Mouse (Mus musculus) thymus, postnatal 14 days (tissue): ENCODE results near the gene Hmx2.
A peak's percentile ranks its signal among the peaks of the same experiment; 100 is the strongest.

ENCODE experiments used
- DNase-seq: peaks from one replicate; pipeline ENCODE4 v3.0.0; 2021

The Hmx2 gene

GRCm38 (mm10) chr7:131556541-131557271 lies 8.1 kb downstream of the Hmx2 start:
- DNase-seq = no peak

GRCm38 (mm10) chr7:131557751-131558150 lies 9.2 kb downstream of the Hmx2 start:
- no peak for DNase-seq

GRCm38 (mm10) chr7:131559986-131560696 lies 11.6 kb downstream of the Hmx2 start, which contains the start of gene Bub3:
Bub3 (plus strand) TSS chr7:131560222.
- peak; percentile 91 for DNase-seq

DNA sequence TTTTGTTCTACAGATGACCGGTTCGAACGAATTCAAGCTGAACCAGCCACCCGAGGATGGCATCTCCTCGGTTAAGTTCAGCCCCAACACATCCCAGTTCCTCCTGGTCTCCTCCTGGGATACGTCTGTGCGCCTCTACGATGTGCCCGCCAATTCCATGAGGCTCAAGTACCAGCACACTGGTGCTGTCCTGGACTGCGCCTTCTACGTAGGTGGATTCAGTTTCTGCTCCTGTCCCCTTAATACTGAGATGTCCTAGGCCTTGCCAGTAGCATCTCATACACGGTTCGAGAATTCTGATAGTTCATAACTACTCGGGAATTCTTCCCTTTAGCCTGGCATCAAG lies 12.1 kb downstream of the Hmx2 start:
- DNase-seq = no peak

DNA sequence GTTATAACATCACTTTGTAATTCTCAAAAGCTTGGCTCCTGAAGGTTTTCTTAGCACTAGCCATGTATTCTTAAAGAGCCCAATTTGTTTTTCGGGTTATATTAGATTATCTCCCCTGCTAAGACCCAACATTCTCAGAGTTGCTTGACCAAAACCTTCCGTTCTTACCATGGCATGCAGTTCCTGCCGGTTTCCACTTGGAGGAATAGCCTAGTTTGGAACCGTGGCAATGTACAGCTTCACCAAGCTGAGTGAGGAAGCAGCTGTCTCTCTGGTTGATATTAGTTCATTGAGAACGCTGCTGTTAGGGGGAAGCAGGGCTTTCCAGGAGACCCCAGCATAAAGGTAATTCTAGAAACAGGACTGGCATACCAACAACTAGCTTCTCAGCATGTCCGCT lies 26.7 kb downstream of the Hmx2 start:
- DNase-seq = no peak

- DNase-seq = no peak
Observed at GRCm38 (mm10) chr7:131582178-131582577, 33.6 kb downstream of the Hmx2 start.

DNA sequence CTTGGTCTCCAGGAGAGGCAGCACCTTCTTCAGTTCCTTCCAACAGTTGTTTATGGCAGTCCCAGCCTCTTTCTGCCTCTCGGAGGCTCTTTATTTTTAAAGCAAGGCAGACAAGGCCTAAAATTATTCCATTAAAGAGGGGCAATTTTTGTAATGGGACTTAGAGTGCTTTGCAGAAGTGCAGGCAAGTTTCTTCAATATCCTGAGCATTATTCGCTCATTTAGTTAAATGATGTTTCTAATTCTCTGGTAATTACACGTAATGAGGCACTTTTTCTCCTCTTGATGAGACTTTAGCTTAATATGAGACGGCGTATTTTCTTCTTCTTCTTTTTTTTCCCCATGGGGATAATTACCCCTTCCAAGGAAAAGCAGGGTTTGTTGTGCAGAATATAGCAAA lies 37.0 kb downstream of the Hmx2 start:
- no peak for DNase-seq

DNA sequence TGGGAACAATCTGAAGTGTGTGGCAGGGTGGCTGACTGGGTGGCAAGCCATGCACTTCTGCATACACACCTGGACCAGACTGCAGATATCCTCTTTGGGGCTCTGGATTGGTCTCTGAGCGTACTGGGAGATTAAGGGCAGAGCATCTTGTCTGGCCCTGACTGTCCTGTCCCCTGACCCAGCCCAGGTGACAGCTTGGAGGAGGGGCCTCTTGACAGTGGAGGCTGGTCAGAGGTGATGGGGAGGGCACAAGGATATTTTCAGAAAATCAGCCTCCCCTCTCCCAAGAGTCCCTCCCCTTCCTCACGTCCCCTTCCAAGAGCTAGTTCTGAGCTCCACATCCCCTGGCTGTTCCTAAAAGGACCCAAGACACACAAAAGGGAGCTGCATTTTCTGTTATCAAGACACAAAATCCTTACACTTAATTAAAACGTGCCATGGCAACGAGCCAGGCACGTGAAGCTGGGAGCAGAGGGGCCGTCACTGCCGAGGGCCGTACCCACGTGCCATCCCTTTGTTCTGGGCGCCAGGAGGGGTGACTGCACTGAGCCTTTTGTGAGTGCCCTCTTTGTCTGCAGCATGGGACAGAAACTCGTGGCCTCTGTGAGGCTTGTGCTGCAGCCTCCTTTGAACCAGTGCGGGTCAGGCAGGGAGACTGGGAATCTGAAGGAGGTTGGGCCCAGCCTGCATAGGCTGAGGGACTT lies 49.4 kb downstream of the Hmx2 start:
- no peak for DNase-seq

DNA sequence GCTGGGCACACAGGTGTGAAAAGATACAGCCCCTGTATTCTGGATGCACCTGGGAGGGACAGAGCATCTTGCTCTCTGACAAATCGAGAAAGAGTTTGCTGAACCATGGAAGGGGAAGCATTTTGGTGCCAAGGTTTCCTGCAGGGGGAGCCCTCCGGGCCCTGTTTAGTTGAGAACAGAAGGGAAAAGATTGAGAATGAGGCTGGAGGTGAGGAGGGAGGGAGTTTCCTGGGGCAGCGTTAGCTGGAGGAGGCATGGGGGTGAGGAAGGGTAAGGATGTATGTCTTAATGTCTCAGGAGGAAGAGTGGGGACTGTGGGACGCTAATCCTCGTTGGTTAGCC lies 49.9 kb downstream of the Hmx2 start:
- DNase-seq = no peak

- no peak for DNase-seq
Observed at GRCm38 (mm10) chr7:131602106-131602505, 53.5 kb downstream of the Hmx2 start.

DNA sequence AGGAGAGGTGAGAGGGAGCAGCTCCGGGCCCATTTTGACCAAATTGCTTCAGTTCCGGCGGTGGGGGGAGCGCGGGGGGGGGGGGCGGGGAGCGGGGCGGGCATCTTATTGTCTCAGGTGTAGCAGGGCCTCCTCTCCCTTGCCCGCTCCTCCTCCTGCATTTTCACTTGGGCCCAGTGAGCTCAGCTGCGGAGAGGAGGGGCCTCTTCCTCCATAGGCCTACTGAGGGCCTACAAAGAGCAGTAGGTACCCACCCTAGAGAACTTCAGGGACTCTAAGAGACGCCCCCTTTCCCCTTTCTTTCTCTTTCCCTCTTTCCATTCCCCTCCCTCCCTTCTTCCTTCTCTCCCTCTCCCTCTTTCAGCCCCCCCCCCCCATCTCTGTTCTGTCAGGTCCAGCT lies 54.6 kb downstream of the Hmx2 start:
- no peak for DNase-seq

GRCm38 (mm10) chr7:131604946-131605345 lies 56.4 kb downstream of the Hmx2 start:
- no peak for DNase-seq

- no peak for DNase-seq
Observed at GRCm38 (mm10) chr7:131605481-131605880, 56.9 kb downstream of the Hmx2 start.
